Mouse (Mus musculus) ES-Bruce4 (cell line): ENCODE data around the gene Crip2.

Experiments
- CTCF ChIP-seq: IDR thresholded peaks from one replicate; pipeline ENCODE4 v1.8.1; 2011; ENCODE audit warnings: low read depth, low read length
- POLR2A ChIP-seq: IDR thresholded peaks from one replicate; pipeline ENCODE4 v1.8.1; 2011; ENCODE audit warnings: low read length; ENCODE audit not compliant: insufficient read depth

DNA sequence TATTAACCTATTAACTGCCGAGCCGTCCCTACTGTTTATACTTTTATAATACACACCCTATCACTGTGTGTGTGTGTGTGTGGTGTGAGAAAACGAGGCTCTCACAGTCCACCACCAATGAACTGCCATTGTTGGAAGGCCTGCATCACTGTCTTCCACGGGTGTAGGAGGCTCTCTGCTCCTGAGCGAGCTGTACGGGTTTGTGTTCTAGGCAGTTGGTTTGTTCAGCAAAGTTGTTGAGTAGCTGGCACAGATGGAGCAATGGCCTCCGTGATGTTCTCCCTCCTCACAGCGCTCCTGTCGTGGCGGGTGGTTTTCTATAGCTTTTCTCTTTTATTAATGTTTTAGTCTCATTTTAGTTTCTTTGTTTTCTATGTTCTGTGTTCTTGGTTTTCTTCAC is 30.2 kb upstream of the Crip2 start:
- TF ChIP-seq POLR2A (no peak), CTCF (no peak)
